Mouse (Mus musculus) T-helper 17 cell (primary cell): ENCODE data around the gene Srsf2.

Experiments used
- in situ Hi-C, 2 experiments: fragments of 300-600 bp; cut with MboI, MseI; formaldehyde crosslinking; loops; 1 replicate in 1 of 2; 2 replicates in 1 of 2; pipeline ENCODE4 v1.15.1; 2025; ENCODE audit warnings: high pct_unique_total_duplicates in 2 of 2

Gene Srsf2

DNA sequence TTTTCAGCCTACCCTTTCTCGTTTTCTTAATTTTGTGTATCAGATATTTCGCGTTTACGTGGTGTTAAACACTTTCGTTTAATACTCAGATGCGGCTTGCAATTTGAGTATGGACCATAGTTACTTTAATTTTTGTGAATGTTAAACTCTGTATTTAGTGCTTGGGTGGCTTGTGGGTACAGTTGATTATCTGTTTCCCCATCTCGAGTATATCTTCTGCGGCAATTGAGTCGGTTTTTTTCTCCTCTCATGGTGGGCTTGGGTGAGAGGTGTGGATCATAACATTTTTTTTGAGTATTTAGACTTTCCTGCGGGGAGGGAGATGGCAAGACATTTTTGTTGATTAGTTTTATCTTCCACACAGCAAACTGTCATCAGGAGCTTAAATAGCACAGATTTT lies 1.4 kb upstream of the Srsf2 start:
- in situ Hi-C loops = loop anchor here (5.0 to 10.0 kb wide), 2 partner anchors 488 to 501 kb away; no protein-coding TSS in a partner anchor

DNA sequence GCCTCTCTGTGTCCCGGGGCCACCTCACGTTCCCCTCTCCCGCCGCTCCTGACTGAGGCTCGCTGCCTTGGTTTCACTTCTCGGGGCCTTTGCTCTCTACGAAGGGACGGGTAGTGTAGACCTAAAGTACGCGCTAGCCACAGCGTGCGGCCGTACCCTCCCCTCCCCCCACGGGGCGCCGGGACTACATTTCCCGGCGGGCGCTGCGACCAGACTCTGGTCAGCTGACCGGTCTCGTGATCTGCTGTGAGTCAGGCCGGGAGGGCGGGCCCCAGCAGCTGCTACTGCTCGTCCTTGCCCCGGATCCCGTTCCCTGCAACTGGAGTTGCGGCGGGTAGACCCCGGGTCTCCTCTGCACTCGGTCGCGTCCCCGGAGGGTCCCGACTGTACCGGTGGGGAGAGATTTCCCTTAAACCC lies 626 bp upstream of the Srsf2 start:
- in situ Hi-C loops = loop anchor here (5.0 to 10.0 kb wide), 2 partner anchors 489 to 501 kb away; no protein-coding TSS in a partner anchor

DNA sequence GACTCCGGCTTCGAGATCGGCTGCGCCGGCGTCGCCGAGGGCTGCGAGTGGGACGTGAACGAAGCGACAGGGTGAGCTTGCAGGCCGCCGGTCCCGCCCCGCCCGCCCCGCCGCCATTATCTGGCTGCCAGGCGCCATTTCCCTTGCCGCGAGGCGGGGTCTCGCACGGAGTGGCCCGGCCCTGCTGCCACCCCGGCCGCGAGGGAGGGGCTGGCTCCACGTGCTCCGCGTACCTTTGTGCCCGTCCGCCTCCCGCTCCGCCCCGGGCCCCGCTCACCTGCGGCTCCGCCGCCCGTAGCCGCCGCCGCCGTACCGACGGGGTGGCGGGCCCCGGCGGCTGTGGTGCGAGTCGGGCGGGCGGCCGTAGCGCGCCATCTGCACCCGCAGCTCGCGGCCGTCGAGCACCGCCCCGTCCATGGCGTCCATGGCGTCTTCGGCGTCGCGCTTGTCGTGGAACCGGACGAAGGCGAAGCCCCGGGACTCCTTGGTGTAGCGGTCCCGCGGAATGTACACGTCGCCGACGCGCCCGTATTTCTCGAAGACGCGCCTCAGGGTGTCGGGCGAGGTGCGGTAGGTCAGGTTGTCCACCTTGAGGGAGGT lies 503 bp downstream of the Srsf2 start, which contains the start of gene Mfsd11:
TSS of gene Mfsd11 (plus strand) at position 150 of the 600 bp plus-strand sequence.
- in situ Hi-C loops = loop anchor here (5.0 to 10.0 kb wide), 2 partner anchors 490 to 502 kb away; no protein-coding TSS in a partner anchor

DNA sequence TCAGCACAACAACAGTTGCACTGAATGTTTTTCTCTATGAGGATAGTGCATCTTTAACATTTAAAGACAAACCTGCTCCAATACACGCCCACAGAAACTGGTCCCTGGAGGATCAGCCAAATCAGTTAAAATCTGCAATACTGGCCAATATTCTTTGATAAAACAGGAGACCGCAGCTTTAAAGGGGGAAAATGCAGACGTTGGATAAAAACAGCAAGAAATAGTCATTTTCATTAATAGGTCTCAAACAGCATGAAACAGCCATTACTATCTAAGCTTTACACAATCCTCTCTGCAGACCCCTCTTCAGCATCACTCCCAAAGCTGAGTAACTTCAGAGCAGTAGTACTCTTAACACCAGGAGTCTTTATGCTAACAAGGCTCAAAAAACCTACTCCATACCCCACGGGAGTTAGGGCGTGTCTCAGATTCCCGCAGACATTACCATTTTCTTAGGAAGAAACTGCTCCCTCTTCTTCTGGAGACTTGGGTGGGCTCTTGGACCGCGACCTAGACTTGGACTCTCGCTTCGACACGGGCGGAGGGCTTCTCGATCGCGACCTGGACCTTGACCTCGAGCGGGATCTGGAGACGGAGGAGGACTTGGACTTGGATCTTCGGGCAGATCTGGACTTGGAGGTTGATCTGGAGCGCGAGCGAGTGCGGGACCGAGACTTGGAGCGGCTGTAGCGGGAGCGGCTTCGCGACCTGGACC lies 1.2 kb downstream of the Srsf2 start:
- in situ Hi-C loops = loop anchor here (5.0 to 10.0 kb wide), 2 partner anchors 491 to 503 kb away; no protein-coding TSS in a partner anchor

DNA sequence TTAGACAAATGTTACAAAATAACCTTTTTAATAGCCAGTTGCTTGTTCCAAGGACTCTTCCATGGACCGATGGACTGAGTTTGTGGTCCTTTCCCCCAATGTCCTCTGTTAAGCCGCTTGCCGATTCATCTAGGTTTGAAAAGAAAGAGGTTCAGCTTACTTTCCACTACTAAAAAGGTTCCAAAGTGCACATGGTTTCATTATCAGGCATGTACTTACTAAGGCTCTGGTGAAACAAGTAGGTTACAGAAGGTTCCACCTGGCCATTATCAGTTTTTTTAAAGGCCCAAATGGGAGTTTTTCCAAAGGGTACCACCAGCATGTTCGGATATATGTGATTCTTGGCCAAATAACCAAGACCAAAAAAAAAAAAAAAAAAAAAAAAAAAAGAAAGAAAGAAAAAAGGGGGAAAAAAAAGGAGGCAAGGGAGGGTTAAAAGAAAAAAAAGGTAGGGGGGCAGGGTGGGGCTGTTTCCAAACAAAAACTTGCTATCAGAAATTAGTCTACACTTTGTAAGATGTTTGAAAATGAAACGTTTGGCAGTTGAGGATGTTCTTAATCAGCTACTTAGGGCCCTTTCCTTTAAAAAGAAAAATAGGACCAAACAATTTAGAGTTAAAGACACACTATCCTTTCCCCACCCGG lies 1.9 kb downstream of the Srsf2 start:
- in situ Hi-C loops = loop anchor here (5.0 to 10.0 kb wide), 2 partner anchors 491 to 504 kb away; no protein-coding TSS in a partner anchor

DNA sequence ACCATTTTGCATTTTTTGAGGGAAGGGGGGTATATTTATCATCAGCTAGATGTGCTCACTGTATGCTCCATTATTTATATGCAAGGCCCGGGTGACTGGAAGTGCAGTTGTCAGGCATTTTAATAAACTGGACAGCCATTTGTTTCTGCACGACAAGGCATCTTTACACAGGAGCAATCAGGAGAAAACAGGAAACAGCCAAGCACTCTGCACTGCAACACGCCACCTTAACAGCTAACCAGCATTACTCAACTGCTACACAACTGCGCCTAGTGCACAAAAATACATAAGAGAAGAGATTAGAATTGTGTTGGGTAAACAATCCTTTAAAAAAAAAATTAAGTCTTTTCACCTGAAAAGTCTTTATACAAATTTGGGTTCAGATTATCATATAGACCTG lies 2.8 kb downstream of the Srsf2 start:
- in situ Hi-C loops = loop anchor here (5.0 to 10.0 kb wide), 2 partner anchors 492 to 505 kb away; no protein-coding TSS in a partner anchor

- in situ Hi-C loops = loop anchor here in 1 of 2 experiments (25.0 kb wide), 1 partner anchor 1212 kb away; the partner anchor contains the start of gene Slc25a19
These were observed 3.3 kb downstream of the Srsf2 start for GRCm38 (mm10) chr11:116849587-116849986.

- in situ Hi-C loops = loop anchor here in 1 of 2 experiments (25.0 kb wide), 1 partner anchor 1212 kb away; the partner anchor contains the start of gene Slc25a19
These were observed 4.1 kb downstream of the Srsf2 start for GRCm38 (mm10) chr11:116848877-116849178.

DNA sequence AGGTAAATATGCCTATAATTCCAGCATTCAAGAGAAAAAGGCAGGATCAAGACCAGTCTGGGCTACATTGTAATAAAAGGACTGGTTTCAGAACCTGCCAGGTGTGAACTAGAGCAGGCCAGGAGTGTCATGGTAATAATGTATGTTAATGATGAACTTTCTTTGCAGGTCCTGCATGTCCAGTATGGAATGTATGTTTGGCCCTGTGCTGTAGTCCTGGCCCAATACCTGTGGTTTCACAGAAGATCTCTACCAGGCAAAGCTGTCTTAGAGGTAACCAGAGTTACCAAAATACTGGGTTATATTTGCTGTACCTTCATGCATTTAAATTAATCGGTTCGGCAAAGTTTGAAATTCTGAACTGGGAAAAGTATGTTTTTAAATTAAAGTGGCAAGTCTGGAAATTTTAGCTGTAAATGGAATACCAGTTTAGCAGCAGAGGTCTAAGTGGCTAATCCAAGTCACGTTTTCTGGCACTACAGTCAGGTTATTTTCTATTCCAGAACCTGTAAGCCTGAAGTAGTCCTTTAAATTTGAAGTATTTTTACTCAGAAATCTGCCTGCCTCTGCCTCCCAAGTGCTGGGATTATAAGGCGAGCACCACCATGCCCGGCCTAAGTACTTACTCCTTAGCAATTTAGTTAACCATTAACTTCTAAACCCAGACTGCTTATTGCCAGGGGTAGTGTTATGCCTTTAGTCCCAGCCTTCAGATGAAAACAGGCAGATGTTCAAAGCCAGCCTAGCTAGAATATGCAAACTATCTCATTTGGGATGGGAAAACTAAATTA lies 4.6 kb downstream of the Srsf2 start:
- in situ Hi-C loops = loop anchor here in 1 of 2 experiments (25.0 kb wide), 1 partner anchor 1211 kb away; the partner anchor contains the start of gene Slc25a19

DNA sequence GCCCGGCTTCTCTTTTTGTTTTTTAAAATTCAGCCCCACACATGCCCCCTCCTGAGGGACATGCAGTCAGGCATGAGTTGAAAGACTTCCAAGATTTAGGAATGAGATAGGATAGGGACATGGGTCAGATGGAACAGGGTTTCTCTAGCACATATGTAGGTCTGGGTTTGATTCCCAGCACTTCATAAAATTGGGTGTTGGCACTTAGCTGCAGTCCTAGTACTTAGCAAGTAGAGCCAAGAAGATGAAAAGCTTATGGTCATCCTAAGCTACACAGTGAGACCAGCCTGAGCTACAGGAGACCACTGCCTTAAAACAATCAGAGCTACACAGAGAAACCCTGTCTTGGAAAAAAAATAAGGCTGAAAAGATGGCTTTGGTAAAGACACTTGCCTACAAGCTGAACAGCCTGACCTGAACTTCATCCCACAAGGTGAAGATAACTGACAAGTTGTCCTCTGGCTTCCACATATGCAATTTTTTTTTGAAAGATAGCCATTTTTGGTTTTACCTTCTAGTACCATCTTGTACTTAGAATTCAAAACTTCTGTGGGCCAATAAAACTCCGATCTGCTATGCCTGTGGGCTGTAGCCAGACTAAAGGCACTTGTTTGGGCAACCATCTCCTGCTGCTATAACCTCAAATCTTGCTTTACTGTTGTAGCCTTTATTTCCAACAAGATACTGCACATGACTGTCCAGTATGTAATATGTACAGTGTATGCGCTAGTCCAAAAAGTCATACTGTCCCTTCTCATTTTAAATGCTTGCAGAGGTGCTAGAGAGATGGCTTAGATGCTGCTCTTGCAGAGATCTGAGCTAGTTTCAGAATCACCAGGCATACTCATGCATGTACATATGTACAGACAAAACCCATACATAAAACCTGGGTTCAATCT lies 5.5 kb downstream of the Srsf2 start:
- in situ Hi-C loops = loop anchor here in 1 of 2 experiments (25.0 kb wide), 1 partner anchor 1210 kb away; the partner anchor contains the start of gene Slc25a19

DNA sequence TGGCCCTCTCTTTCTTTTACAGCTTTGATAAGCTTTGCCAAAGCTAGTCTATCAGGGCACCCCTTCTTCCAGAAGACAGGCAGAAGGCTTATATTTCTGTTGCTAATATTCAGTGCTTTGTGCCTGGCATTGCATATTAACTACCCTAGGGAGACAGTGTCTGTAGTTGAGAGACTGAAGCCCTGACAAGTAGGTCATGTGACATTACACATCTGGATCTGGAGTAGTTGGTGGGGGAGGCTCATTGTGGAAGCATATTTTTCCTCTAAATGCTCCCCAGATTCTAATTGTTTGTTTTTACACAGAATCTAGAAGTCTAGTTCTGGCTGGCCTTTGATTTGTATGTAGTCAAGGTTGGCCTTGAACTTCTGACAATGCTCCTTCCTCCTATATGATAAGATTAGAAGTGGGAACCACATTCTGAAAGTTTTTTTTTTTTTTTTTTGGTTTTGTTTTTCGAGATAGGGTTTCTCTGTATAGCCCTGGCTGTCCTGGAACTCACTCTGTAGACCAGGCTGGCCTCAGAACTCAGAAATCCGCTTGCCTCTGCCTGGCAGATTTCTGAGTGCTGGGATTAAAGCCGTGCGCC lies 6.2 kb downstream of the Srsf2 start:
- in situ Hi-C loops = loop anchor here in 1 of 2 experiments (25.0 kb wide), 1 partner anchor 1209 kb away; the partner anchor contains the start of gene Slc25a19

GRCm38 (mm10) chr11:116843261-116844233 lies 9.3 kb downstream of the Srsf2 start, which contains the start of the genes Mettl23 and Jmjd6:
Mettl23 (plus strand) TSS chr11:116843278.
Jmjd6 (minus strand) TSS chr11:116843449.
- in situ Hi-C loops = loop anchor here in 1 of 2 experiments (25.0 kb wide), 1 partner anchor 1206 kb away; the partner anchor contains the start of gene Slc25a19

DNA sequence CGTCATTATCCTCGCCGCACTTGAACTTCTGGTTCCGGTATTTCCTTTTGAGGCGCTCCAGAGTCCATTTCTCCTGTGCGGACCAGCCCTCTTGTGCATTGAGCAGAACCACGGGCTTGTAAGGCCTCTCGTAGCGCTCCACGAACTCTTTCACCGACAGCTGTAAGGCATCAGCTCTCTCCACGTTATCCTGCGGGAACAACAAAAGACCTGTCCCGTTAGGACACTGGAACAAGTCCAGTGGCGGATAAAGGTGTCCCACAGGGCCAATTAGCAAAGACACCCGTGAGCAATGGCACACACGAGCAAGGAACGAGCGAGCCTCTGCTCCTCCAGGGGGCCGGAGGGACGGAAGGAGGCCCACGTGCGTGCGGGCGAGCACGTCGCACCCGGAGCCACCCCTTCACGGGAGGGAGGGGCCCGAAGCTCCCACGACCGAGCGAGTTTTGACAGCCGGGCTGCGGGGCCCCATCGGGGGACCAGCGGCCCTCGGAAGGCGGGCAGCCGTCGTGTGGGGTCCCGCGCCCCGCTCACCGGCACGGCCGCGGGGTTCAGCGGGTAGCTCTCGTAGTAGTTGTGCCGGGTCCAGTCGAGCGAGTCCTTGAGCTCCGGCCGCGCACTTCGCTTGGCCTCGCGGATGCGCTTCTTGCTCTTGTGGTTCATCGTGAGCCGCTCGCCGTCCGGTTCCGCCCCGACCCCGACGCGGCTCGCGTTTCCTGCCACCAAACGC lies 10.2 kb downstream of the Srsf2 start:
- in situ Hi-C loops = loop anchor here in 1 of 2 experiments (25.0 kb wide), 1 partner anchor 1205 kb away; the partner anchor contains the start of gene Slc25a19

- in situ Hi-C loops = loop anchor here in 1 of 2 experiments (25.0 kb wide), 1 partner anchor 1203 kb away; the partner anchor contains the start of gene Slc25a19
These were observed 12.1 kb downstream of the Srsf2 start for GRCm38 (mm10) chr11:116840748-116841147.

DNA sequence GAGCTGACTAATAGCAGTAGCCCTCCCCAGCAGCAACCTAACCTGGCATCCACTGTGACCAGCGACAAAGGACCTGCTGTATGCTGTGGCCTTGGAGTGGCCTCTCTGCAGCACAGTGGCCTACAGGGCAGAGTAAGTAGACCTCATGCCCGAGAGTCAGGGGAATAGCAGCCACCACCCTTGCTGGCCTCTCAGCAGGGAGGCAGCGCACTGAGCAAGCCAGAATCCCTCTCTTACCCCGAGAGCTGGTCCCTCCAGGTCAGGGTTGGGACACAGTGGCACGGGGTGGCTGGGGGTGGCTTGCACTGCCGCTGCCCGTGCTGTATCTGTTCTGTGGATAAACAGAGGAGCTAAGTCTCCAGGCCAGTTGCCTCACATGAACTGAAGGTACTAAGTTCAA lies 13.3 kb downstream of the Srsf2 start:
- in situ Hi-C loops = loop anchor here in 1 of 2 experiments (10.0 to 25.0 kb wide), 2 partner anchors 815 to 1202 kb away; partner anchors contain the start of genes H3f3b and Slc25a19

DNA sequence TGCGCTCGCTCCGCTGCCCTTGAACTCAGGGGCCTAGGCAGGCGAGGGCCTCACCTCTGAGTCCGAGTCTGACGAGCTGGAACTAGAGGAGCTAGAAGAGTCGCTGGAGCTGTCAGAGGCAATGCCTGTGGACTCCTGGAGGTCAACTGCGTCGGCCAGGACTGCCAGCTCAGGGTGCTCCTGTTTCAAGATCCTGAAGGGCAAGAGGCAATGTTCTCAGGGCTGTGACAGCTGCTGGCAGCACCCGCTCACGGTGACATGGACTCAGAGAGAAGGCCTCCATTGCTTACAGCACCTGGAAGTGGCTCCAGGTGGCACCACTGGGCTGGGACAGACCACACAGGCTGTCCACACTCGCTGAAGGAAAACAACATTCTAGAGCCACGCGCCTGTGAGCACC lies 14.0 kb downstream of the Srsf2 start:
- in situ Hi-C loops = loop anchor here in 1 of 2 experiments (10.0 to 25.0 kb wide), 2 partner anchors 814 to 1202 kb away; partner anchors contain the start of genes H3f3b and Slc25a19

- in situ Hi-C loops = loop anchor here in 1 of 2 experiments (10.0 to 25.0 kb wide), 2 partner anchors 813 to 1200 kb away; partner anchors contain the start of genes H3f3b and Slc25a19
These were observed 15.5 kb downstream of the Srsf2 start for GRCm38 (mm10) chr11:116837441-116837840.
